ENCODE assay signal across 19 mouse cellular contexts in genomic region chr3:117862951-117863350, GRCm38 (mm10).
"Had no signal": no experiment of that assay in that cellular context is flagged by ENCODE, and none has a peak within 500 bp of the region (broad histone marks: within the 10 kb centered on the region; RNA-seq: fewer than 3 reads in every experiment).

No protein-coding gene starts in this region.

- H3K36me3 ChIP-seq: liver, embryonic 15.5 days; midbrain, embryonic 12.5 days; midbrain, embryonic 15.5 days; neural tube, embryonic 12.5 days had no signal

- H3K4me1 ChIP-seq: liver, embryonic 15.5 days; midbrain, embryonic 12.5 days; midbrain, embryonic 15.5 days; neural tube, embryonic 12.5 days had no signal

- H3K9ac ChIP-seq: liver, embryonic 15.5 days; liver, postnatal 0 days; lung, embryonic 15.5 days; midbrain, embryonic 12.5 days; midbrain, embryonic 15.5 days; neural tube, embryonic 12.5 days had no signal

- H3K9me3 ChIP-seq: liver, embryonic 15.5 days; lung, embryonic 15.5 days; midbrain, embryonic 12.5 days; midbrain, embryonic 15.5 days; neural tube, embryonic 12.5 days had no signal

- ATAC-seq: midbrain, embryonic 15.5 days had no signal

- DNase-seq: liver, postnatal 0 days; lung, adult 2 months; lung, postnatal 14 days; lung, postnatal 36 days; retina, postnatal 1 day; right cerebral cortex, adult 18-20 months; right cerebral cortex, postnatal 25 days; right cerebral cortex, postnatal 4 days; spleen, adult 18-20 months; thymus, adult 18-20 months; thymus, postnatal 14 days; thymus, postnatal 36 days had no signal

- H3K27me3 ChIP-seq: liver, embryonic 15.5 days; lung, embryonic 15.5 days; megakaryocyte, embryonic 14.5 days; midbrain, embryonic 12.5 days; midbrain, embryonic 15.5 days; neural tube, embryonic 12.5 days had no signal

- H3K27ac ChIP-seq: liver, embryonic 15.5 days; macrophage; midbrain, embryonic 12.5 days; midbrain, embryonic 15.5 days; neural tube, embryonic 12.5 days had no signal

- H3K4me2 ChIP-seq: liver, embryonic 15.5 days; lung, embryonic 15.5 days; midbrain, embryonic 12.5 days; midbrain, embryonic 15.5 days; neural tube, embryonic 12.5 days had no signal

- H3K4me3 ChIP-seq: liver, embryonic 15.5 days; lung, embryonic 15.5 days; megakaryocyte, embryonic 14.5 days; midbrain, embryonic 12.5 days; midbrain, embryonic 15.5 days; neural tube, embryonic 12.5 days had no signal
